Mouse (Mus musculus) CD4-positive, CD25-positive, alpha-beta regulatory T cell, adult 4 months (primary cell): Measurements from ENCODE around the gene Fntb. TPM values are rescaled to one million over a fixed set of nuclear protein-coding genes. Genes with fewer than 3 reads are reported as not detected.
A peak's percentile ranks its signal among the peaks of the same experiment; 100 is the strongest.

Source experiments
- ATAC-seq: one replicate; pipeline ENCODE4 v1.8.0; 2017
- polyA plus RNA-seq, 2 experiments: library from polyadenylated mRNA; unstranded; fragments of 100-300 nt; shearing (Covaris generic); gene quantifications; one replicate each; pipeline ENCODE4 v1.2.1; 2017

Gene Fntb
- polyA plus RNA-seq, 2 experiments from 2014 or later, result 28.8 to 30.3 TPM

DNA sequence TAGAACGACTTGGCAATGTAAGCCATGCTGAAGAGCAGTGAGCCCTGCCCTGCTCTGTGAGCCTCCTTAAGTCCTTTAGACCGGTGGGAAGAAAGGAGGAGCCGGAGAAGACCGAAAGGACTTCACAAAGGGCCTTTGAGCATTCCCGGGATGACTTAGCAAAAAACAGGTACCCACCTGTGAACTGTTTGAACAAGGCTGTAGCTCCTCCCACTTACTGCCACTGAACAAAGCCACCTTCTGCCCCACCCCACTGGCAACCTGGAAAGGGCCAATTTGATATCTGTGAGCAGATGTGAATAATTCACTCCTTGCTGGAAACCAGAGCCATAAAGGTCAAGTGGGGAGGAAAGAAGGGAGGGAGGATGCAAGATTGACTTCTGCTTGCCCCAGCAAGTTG, 30.0 kb downstream of the Fntb start, which contains the start of gene Gpx2:
Gpx2 (minus strand) TSS at position 205 of the 400 bp plus-strand sequence.
- no peak for ATAC-seq

- ATAC-seq, result no peak
Measured at GRCm38 (mm10) chr12:76796938-76797539, 31.6 kb downstream of the Fntb start.

- ATAC-seq, result no peak
Measured at GRCm38 (mm10) chr12:76798008-76798720, 32.8 kb downstream of the Fntb start.

GRCm38 (mm10) chr12:76803028-76803427, 37.6 kb downstream of the Fntb start:
- ATAC-seq, result no peak

GRCm38 (mm10) chr12:76803700-76804252, 38.4 kb downstream of the Fntb start:
- ATAC-seq, result peak; percentile 75

GRCm38 (mm10) chr12:76805056-76805811, 39.8 kb downstream of the Fntb start:
- no peak for ATAC-seq

GRCm38 (mm10) chr12:76807796-76808195, 42.4 kb downstream of the Fntb start:
- ATAC-seq, result no peak

- ATAC-seq, result no peak
Measured at GRCm38 (mm10) chr12:76810491-76810890, 45.1 kb downstream of the Fntb start.

DNA sequence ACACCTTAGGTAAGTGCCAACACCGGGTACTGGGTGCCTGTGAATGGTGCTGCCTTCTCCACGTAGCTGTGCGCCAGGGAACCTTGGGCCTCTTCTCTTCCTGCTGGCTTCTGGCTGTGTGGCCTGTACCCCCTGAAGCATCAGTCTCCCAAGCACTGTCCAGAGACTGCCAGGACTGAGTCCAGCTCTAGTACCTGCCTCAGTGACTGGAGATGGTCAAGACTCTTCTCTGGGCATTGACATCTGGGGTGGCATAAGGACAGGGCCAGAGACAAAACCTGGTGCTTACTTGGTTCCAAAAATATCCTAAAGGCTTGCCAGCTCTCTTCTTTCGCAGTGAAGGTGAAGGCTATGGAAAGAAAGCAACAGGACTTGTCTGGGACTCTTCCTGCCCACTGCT, 45.6 kb downstream of the Fntb start:
- no peak for ATAC-seq

DNA sequence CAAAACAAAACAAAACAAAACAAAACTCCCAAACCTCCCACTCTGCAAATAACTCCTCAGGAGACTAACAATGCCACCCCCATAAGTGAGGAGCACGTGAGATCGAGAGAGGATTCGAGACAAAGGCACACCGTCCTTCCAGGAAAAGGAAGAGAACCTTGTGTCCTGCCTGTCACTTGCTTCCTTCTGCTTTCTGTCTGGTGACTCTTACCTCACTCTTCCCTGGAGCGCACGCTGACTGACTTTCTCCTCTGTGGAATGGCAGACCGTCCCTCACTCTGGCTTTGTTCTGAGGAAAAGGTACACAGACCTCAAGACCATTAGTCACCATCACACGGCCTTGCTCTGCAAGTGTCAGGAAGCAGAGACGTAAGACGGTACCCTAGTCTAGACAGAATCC, 48.2 kb downstream of the Fntb start:
- no peak for ATAC-seq

GRCm38 (mm10) chr12:76814120-76814519, 48.7 kb downstream of the Fntb start:
- ATAC-seq, result no peak

GRCm38 (mm10) chr12:76816720-76817119, 51.3 kb downstream of the Fntb start:
- no peak for ATAC-seq

DNA sequence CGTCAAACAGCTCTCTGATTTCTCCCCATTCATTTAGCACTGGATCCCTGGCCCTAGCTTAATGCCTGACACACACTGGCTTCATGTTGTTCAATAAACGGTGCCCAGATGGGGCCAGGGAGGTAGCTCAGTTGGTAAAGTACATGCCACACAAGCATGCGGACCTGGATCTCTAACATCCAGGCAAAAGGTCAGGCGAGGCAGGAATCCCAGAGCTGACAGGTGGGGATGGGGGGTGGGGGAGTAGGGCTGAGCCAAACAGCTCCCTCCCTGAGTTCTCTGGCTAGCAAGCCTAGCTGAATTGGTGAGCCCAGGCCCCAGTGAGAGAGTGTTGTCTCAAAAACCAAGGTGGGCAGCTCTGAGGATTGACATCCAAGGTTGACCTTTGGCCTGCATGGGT, 51.8 kb downstream of the Fntb start:
- ATAC-seq, result no peak

- ATAC-seq, result no peak
Measured at GRCm38 (mm10) chr12:76818120-76818519, 52.7 kb downstream of the Fntb start.

- no peak for ATAC-seq
Measured at GRCm38 (mm10) chr12:76818908-76819307, 53.5 kb downstream of the Fntb start.

GRCm38 (mm10) chr12:76819816-76820215, 54.4 kb downstream of the Fntb start:
- no peak for ATAC-seq

DNA sequence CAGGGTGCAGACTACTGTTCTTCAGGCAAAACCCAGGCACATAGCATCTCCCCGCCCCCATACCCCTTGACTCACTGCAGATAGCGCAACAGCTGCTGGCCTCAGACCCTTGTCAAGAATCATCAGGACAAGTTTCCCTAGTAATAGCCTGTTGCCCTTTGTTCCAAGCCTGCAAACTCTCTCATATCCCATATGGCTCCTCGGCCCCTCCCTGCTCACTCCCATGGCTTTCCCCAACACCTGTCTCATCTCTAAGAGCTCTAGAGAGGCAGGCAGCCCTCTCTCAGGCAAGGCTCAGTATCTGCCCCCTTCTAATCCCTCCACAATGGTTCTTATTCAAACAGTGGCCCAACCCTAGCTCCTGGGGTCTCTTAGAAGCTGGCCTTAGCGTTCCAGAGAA, 55.2 kb downstream of the Fntb start:
- ATAC-seq, result no peak

DNA sequence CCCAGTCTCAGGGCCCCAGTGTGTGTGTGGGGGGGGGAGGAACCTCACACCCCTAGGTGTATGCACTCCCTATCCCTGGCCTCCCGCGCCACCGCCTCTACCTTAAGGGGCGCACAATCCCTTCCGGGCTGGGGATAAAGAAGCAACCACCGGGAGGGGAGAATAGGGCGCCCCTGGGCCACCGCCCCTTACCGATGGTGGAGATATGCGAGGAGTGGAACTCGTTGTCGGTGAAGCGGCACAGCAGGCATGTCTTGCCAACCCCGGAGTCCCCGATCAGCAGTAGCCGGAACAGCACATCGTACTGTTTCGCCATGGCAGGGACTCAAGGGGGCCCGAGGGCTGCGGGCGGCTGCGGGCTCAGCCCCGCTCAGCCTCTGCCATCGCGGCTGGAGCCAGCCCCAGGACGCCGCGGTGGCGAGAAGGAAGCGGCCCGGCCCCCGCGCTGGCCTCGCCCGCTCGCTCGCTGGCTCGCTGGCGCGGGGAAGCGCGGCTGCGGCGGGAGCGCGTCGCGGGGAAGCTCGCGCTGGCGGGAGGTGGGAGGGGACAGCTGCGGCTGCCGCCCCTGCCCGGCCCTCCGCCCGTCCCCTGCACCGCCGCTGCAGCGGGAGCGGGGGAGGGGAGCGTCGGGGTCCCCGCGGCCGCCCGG, 56.7 kb downstream of the Fntb start:
- ATAC-seq, result peak; percentile 51

DNA sequence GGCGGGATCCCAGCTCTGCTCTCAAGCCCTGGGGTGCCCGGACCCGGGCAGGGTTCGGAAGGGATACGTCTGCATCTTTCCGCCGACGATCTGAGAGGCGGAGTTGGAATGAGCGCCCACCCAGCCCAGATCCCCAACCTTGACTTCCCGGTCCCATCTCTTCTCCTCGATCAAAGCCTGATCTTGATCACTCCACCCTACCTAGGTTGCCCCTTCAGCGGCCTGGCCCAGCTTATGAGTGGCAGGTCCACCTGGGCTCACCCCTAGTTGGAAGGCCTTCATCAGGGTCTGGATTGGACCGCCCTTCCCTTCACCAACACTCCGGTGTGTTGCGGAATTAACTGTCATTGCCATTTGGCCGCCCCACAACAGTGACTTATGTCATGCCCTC, 57.3 kb downstream of the Fntb start, which contains the start of gene Rab15:
Rab15 (minus strand) TSS at position 258 of the 391 bp plus-strand sequence.
- no peak for ATAC-seq

- ATAC-seq, result no peak
Measured at GRCm38 (mm10) chr12:76825283-76825682, 59.9 kb downstream of the Fntb start.

DNA sequence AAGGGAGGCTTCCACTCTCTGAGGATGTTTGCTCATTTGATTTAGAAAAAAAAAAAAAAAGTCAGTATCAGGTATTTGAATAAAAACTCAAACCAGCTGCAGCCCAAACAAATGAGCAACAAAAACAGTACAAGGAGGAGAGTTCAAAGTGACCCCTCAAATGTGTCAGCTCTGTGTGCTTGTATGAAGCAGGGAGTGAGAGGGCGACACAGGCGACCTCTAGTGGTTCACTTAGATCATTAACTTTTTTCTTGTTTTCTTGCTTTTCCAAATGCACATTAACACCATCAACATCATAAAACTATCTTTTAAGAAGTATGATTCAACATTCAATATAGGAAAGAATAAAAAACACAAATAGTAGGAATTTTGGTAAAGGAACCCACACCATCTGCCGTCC, 67.3 kb downstream of the Fntb start:
- ATAC-seq, result no peak

DNA sequence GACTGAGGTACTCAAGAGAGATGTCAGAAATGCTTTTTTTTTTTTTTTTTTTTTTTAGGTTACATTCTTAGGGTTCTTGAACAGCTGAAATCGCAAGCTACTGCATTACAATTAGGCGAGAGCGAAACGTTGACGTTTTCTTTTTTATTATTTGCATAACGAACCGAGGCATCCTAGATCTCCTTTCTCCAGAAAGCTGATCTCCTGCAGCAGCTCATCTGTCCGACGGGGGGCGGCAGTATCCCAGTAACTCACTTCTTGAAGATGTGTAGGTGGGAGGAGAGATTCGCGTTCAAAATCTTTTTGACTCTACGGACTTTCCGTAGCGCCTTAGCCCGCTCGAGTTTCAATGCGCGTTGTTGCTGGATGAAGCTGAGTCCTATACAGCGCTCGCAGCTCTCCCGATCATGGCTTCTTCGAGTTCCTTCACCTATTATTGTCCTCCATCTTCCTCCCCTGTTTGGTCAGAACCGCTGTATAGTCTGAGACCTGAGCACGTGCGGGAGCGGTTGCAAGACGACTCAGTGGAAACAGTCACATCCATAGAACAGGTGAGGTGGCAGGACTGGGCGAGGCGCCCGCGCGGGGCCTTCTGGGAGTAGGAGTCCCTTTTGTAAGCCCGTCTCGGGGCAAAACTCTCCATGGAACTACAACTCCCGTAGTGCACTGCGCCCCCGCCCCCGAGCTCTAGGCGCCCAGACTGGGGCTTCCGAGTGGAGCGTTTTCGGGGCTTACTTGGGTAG, 71.9 kb downstream of the Fntb start:
- ATAC-seq, result peak; percentile 95
